Mouse (Mus musculus) hindbrain, embryonic 14.5 days (tissue): ENCODE results near the gene Armc5. TPM values are rescaled to one million over a fixed set of nuclear protein-coding genes. Genes with fewer than 3 reads are reported as not detected.

Experiments
- microRNA-seq: library from miRNA; unstranded; fragments of <30 nt; microRNA quantifications from one replicate; pipeline ENCODE4, GENCODE M21; 2016
- polyA plus RNA-seq: library from polyadenylated mRNA; unstranded; fragments of >200 nt; fragmentation: Nextera tagmentation; extraction: Ambion mirVana; gene quantifications from 2 replicates; pipeline ENCODE4 v1.2.1, GENCODE M21; 2014

Gene Armc5
- polyA plus RNA-seq, 1 experiment from 2014 or later, result 10.7 TPM

Small RNA genes within 50 kb of the gene (microRNA-seq; reads per million reads assigned to microRNA genes)
- not detected for gene Mir3103

Other genes starting within 250 kb of the Armc5 start
- 6.6 and 9.8 TPM in 2 replicates for gene Pycard, start 243.5 kb upstream of the Armc5 start, polyA plus RNA-seq
- not detected in 2 replicates for gene Trim72, start 233.4 kb upstream of the Armc5 start, polyA plus RNA-seq
- gene Itgam, start 174.7 kb upstream of the Armc5 start, polyA plus RNA-seq, result 0.60 and 0.88 TPM in 2 replicates
- not detected in 2 replicates for gene Gm49368, start 174.7 kb upstream of the Armc5 start, polyA plus RNA-seq
- 0.09 TPM in 1 of 2 replicates, not detected in the other for gene Itgax, start 107.8 kb upstream of the Armc5 start, polyA plus RNA-seq
- gene Itgad, start 83.0 kb upstream of the Armc5 start, polyA plus RNA-seq, result not detected in 2 replicates
- not detected in 2 replicates for gene Cox6a2, start 31.0 kb upstream of the Armc5 start, polyA plus RNA-seq
- 7.4 and 8.7 TPM in 2 replicates for gene 9130023H24Rik, start 689 bp downstream of the Armc5 start, polyA plus RNA-seq
- gene Tgfb1i1, start 9.5 kb downstream of the Armc5 start, polyA plus RNA-seq, result 23.5 and 27.8 TPM in 2 replicates
- gene Slc5a2, start 28.3 kb downstream of the Armc5 start, polyA plus RNA-seq, result 0.23 TPM in 1 of 2 replicates, not detected in the other
- gene BC017158, start 60.8 kb downstream of the Armc5 start, polyA plus RNA-seq, result 23.6 and 23.9 TPM in 2 replicates
- 56.7 and 56.9 TPM in 2 replicates for gene Rgs10, start 181.4 kb downstream of the Armc5 start, polyA plus RNA-seq
- gene Tial1, start 224.4 kb downstream of the Armc5 start, polyA plus RNA-seq, result 33.7 and 37.1 TPM in 2 replicates